Mouse (Mus musculus) olfactory bulb, adult 2 months (tissue): ENCODE results near the gene Nol4l.

ENCODE experiments used
- CTCF ChIP-seq: fragments of 200-500 bp; IDR thresholded peaks from 2 replicates; pipeline ENCODE4 v1.5.1; 2012; ENCODE audit warnings: low read depth, mild to moderate bottlenecking, low read length, moderate library complexity; ENCODE audit not compliant: insufficient read depth
- POLR2A ChIP-seq: fragments of 200-500 bp; IDR thresholded peaks from 2 replicates; pipeline ENCODE4 v1.6.1; 2012; ENCODE audit warnings: mild to moderate bottlenecking, low read depth, low read length, moderate library complexity; ENCODE audit not compliant: insufficient read depth

- TF ChIP-seq POLR2A (no peak), CTCF (no peak)
Measured at GRCm38 (mm10) chr2:153499154-153499553, 30.6 kb downstream of the Nol4l start.
